Mouse (Mus musculus) forebrain, embryonic 16.5 days (tissue): Measurements from ENCODE around the gene Fam69b. TPM values are rescaled to one million over a fixed set of nuclear protein-coding genes. Genes with fewer than 3 reads are reported as not detected.
A peak's percentile ranks its signal among the peaks of the same experiment; 100 is the strongest.

Experiments used
- ATAC-seq: fragments of 200-750 bp; cut with Nextera tagmentation; 2 replicates; pipeline ENCODE4 v1.8.0; 2017; ENCODE audit warnings: mild to moderate bottlenecking, moderate library complexity
- H3K27ac ChIP-seq: fragments of 300-500 bp; sonication (generic); 2 replicates; pipeline ENCODE4 v1.5.1; 2014; ENCODE audit warnings: low read length, control low read depth
- H3K27me3 ChIP-seq: fragments of 300-500 bp; sonication (generic); replicated peaks from 2 replicates; pipeline ENCODE4 v1.6.1; 2014; ENCODE audit warnings: low read length; ENCODE audit not compliant: control insufficient read depth, insufficient read depth
- H3K36me3 ChIP-seq: fragments of 300-500 bp; sonication (generic); 2 replicates; pipeline ENCODE4 v1.6.1; 2014; ENCODE audit not compliant: control insufficient read depth, insufficient read depth
- H3K4me1 ChIP-seq: fragments of 300-500 bp; sonication (generic); replicated peaks from 2 replicates; pipeline ENCODE4 v1.6.1; 2014; ENCODE audit warnings: low read length; ENCODE audit not compliant: control insufficient read depth, insufficient read depth
- H3K4me2 ChIP-seq: fragments of 300-500 bp; sonication (generic); 2 replicates; pipeline ENCODE4 v1.6.1; 2014; ENCODE audit warnings: mild to moderate bottlenecking, low read length, control low read depth
- H3K4me3 ChIP-seq: fragments of 300-500 bp; sonication (generic); replicated peaks from 2 replicates; pipeline ENCODE4 v1.5.1; 2014; ENCODE audit warnings: mild to moderate bottlenecking, low read length, control low read depth
- H3K9ac ChIP-seq: fragments of 300-500 bp; sonication (generic); replicated peaks from 2 replicates; pipeline ENCODE4 v1.6.1; 2014; ENCODE audit warnings: low read depth, low read length, control low read depth
- H3K9me3 ChIP-seq: fragments of 300-500 bp; sonication (generic); 2 replicates; pipeline ENCODE4 v1.6.1; 2016; ENCODE audit warnings: low read length; ENCODE audit not compliant: control insufficient read depth
- WGBS: fragments of 180-500 bp; shearing (Covaris S2); extraction: QIAGEN DNeasy Blood & Tissue Kit; methylation state at CpG from one replicate; pipeline ENCODE4 v1.1.7; 2014; 5-methylcytosine and 5-hydroxymethylcytosine counted together
- polyA plus RNA-seq: library from polyadenylated mRNA; unstranded; fragments of >200 nt; fragmentation: Nextera tagmentation; extraction: Ambion mirVana; gene quantifications from 2 replicates; pipeline ENCODE4 v1.2.1, GENCODE M21; 2015

Fam69b gene
- polyA plus RNA-seq, 1 experiment from 2014 or later = 125 TPM

DNA sequence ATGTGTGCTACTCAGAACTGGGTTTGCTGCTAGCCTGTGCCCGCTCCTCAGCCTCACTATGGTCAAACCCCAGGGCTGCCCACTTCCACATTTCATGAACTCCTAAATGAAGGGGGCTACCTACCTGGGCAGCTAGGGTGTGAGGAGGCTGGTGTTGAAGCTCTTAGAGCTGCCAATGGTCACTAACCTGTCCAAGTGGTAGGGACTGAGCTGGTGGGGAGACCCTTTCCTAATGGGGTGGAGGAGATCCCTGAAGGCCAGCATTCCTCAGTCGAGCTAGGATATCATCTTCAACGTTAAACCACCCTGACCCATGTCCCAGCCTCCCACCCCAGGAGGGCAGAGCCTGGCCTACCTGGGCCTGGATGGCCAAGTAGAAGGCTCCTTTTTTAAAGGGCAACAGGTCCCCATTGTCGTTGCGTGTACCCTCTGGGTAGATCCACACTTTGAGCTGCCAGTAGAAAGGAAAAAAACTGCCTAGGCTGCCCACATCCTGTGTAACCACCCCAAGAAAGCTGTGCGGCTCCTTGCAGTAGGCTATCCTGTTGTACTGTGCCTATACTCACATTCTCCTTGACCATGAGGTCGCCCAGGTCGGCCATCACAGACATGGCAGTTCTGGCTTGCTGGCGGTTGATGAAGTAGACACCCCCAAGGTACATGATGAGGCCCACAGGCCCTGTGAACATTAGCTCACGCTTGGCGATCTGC, 32.4 kb upstream of the Fam69b start:
- Histone ChIP-seq H3K36me3 (no peaks in the 10 kb centered on the region), H3K4me2 (no peak overlapping the region), H3K9ac (no peak overlapping the region), H3K27me3 (no peaks in the 10 kb centered on the region), H3K4me3 (no peak overlapping the region), H3K9me3 (no peaks in the 10 kb centered on the region), H3K4me1 (no peaks in the 10 kb centered on the region), H3K27ac (no peak overlapping the region)
- 92% methylated on average over 11 of the region's 11 CpGs for WGBS
- no peak for ATAC-seq

GRCm38 (mm10) chr2:26596898-26597297, 31.4 kb upstream of the Fam69b start:
- Histone ChIP-seq H3K4me2 (no peak overlapping the region), H3K9me3 (no peaks in the 10 kb centered on the region), H3K4me3 (no peak overlapping the region), H3K27me3 (no peaks in the 10 kb centered on the region), H3K9ac (no peak overlapping the region), H3K4me1 (no peaks in the 10 kb centered on the region), H3K27ac (no peak overlapping the region), H3K36me3 (no peaks in the 10 kb centered on the region)
- ATAC-seq = no peak
- 90% methylated on average over 3 of the region's 3 CpGs for WGBS

GRCm38 (mm10) chr2:26597810-26598209, 30.4 kb upstream of the Fam69b start:
- peaks cover 4% of the 10 kb centered on the region for H3K27me3 ChIP-seq
- H3K4me1 ChIP-seq = no peaks in the 10 kb centered on the region
- no peak overlapping the region for H3K4me2 ChIP-seq
- 96% methylated on average over 2 of the region's 2 CpGs for WGBS
- H3K4me3 ChIP-seq = no peak overlapping the region
- H3K36me3 ChIP-seq = no peaks in the 10 kb centered on the region
- no peak for ATAC-seq
- H3K27ac ChIP-seq = no peak overlapping the region
- H3K9me3 ChIP-seq = no peaks in the 10 kb centered on the region
- H3K9ac ChIP-seq = no peak overlapping the region

- Histone ChIP-seq H3K36me3 (no peaks in the 10 kb centered on the region), H3K27me3 (peaks cover 11% of the 10 kb centered on the region), H3K4me2 (no peak overlapping the region), H3K9me3 (no peaks in the 10 kb centered on the region), H3K4me3 (no peak overlapping the region), H3K27ac (no peak overlapping the region), H3K4me1 (no peaks in the 10 kb centered on the region), H3K9ac (no peak overlapping the region)
- ATAC-seq = no peak
- 81% methylated on average over 3 of the region's 3 CpGs for WGBS
These were observed 29.8 kb upstream of the Fam69b start for GRCm38 (mm10) chr2:26598462-26598861.

- H3K9ac ChIP-seq = no peak overlapping the region
- H3K4me2 ChIP-seq = no peak overlapping the region
- no peaks in the 10 kb centered on the region for H3K9me3 ChIP-seq
- H3K27ac ChIP-seq = no peak overlapping the region
- peaks cover 2% of the 10 kb centered on the region; the same call in 1 of the 2 replicates for H3K4me1 ChIP-seq
- H3K27me3 ChIP-seq = peaks cover 21% of the 10 kb centered on the region
- no peak overlapping the region for H3K4me3 ChIP-seq
- no peak for ATAC-seq
- 86% methylated on average over 4 of the region's 4 CpGs for WGBS
- H3K36me3 ChIP-seq = no peaks in the 10 kb centered on the region
These were observed 28.3 kb upstream of the Fam69b start for GRCm38 (mm10) chr2:26599965-26600364.

- peaks cover 21% of the 10 kb centered on the region for H3K27me3 ChIP-seq
- 85% methylated on average over 2 of the region's 2 CpGs for WGBS
- H3K27ac ChIP-seq = no peak overlapping the region
- H3K36me3 ChIP-seq = no peaks in the 10 kb centered on the region
- H3K4me2 ChIP-seq = no peak overlapping the region
- no peak overlapping the region for H3K4me3 ChIP-seq
- no peak for ATAC-seq
- H3K9me3 ChIP-seq = no peaks in the 10 kb centered on the region
- H3K9ac ChIP-seq = no peak overlapping the region
- H3K4me1 ChIP-seq = peaks cover 2% of the 10 kb centered on the region; the same call in 1 of the 2 replicates
These were observed 27.6 kb upstream of the Fam69b start for GRCm38 (mm10) chr2:26600664-26601063.

DNA sequence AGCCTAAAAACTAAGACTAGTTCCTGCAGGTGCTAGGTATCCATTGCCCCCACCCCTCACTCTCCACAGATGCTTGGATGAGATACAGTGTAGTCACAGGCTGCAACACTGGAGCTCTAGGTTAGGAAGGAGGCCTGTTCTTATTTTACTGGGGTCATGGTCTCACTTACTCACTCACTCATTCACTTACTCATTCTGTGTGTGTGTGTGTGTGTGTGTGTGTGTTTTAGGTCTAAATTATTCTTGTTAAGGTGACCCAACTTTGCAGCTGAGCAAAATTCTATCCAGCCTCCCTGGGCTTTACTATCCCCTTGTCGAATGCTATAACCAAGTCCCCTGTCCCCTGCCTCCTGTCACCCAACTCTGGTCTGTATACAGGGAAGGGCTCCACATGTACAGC, 26.7 kb upstream of the Fam69b start:
- no peaks in the 10 kb centered on the region for H3K9me3 ChIP-seq
- no peak overlapping the region for H3K4me3 ChIP-seq
- no peak overlapping the region for H3K4me2 ChIP-seq
- no peak overlapping the region for H3K27ac ChIP-seq
- 100% methylated on average over 1 of the region's 1 CpGs for WGBS
- no peak overlapping the region for H3K9ac ChIP-seq
- no peak for ATAC-seq
- H3K4me1 ChIP-seq = peaks cover 2% of the 10 kb centered on the region; the same call in 1 of the 2 replicates
- H3K27me3 ChIP-seq = peaks cover 21% of the 10 kb centered on the region
- H3K36me3 ChIP-seq = no peaks in the 10 kb centered on the region

DNA sequence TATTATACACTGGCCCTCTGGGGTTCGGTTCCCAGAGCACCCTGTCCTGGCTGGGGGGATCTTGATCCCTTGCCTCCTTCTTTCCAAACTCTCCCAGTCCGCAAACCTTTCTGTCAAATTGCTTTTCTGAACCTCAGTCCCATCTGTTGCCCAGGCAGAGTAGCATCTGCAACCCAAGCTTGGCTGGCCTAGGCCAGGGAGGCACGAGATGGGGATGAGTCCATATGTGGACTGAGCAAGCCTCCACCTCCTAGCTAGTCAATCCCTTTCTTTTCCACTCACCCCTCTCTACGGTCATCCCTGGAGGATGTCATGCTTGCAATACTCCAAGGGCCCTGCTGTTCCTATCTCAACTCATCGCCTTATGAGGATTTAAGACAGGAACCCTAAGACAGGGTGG, 25.6 kb upstream of the Fam69b start:
- no peak for ATAC-seq
- Histone ChIP-seq H3K27me3 (peaks cover 21% of the 10 kb centered on the region), H3K36me3 (no peaks in the 10 kb centered on the region), H3K27ac (no peak overlapping the region), H3K9ac (no peak overlapping the region), H3K4me2 (no peak overlapping the region), H3K9me3 (no peaks in the 10 kb centered on the region), H3K4me1 (peaks cover 2% of the 10 kb centered on the region; the same call in 1 of the 2 replicates), H3K4me3 (no peak overlapping the region)
- 83% methylated on average over 5 of the region's 5 CpGs for WGBS

GRCm38 (mm10) chr2:26603159-26603558, 25.1 kb upstream of the Fam69b start:
- Histone ChIP-seq H3K27ac (no peak overlapping the region), H3K9me3 (no peaks in the 10 kb centered on the region), H3K27me3 (peaks cover 21% of the 10 kb centered on the region), H3K36me3 (no peaks in the 10 kb centered on the region), H3K4me1 (peaks cover 2% of the 10 kb centered on the region; the same call in 1 of the 2 replicates), H3K9ac (0 out of 2 replicates have a peak overlapping the region, but pooled peaks have one; percentile 57), H3K4me2 (peak overlapping the region; percentile 69), H3K4me3 (peak overlapping the region; percentile 55)
- 26% methylated on average over 6 of the region's 6 CpGs for WGBS
- no peak for ATAC-seq
